Mouse (Mus musculus) left cerebral cortex, postnatal 25 days (tissue): Measurements from ENCODE around the gene Rps6ka4. TPM values are rescaled to one million over a fixed set of nuclear protein-coding genes. Genes with fewer than 3 reads are reported as not detected.

Experiments
- DNase-seq, 2 experiments: peaks; one replicate each; pipeline ENCODE4 v3.0.0; 2022; ENCODE audit warnings: low spot score in 2 of 2, mixed read lengths in 1 of 2
- intact Hi-C: fragments of 180-260 bp; cut with DNase I; formaldehyde crosslinking; loops from one replicate; pipeline ENCODE4 v1.15.1; 2025
- microRNA-seq, 2 experiments: library from miRNA; unstranded; fragments of <30 nt; microRNA quantifications; one replicate each; pipeline ENCODE4 v1.2.0; 2022
- total RNA-seq, 2 experiments: library from RNA; stranded (reverse); gene quantifications; 2 replicates each; pipeline ENCODE4 v1.2.3; 2021

Rps6ka4 gene
- total RNA-seq, 2 experiments from 2014 or later: 30.8 to 36.4 TPM

DNA sequence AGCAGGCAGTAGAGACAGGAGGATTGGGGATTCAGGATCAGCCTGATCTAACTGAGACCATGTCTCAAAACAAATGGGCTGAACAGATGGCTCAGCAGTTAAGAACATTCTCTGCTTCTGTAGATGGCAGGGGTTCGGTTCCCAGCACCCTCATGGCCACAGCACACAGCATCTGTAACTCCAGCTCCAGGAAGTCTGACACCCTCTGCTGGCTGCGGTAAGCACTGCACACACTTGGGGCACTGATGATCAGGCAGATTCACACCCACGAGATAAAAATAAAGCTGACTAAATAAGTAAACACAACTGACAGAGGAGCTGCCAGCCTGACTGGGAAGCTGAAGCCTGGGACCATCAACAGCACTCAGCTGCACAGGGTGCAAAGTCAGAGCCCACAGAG lies 25.5 kb downstream of the Rps6ka4 start:
- intact Hi-C loops: no loop called here
- DNase-seq: no peak

DNA sequence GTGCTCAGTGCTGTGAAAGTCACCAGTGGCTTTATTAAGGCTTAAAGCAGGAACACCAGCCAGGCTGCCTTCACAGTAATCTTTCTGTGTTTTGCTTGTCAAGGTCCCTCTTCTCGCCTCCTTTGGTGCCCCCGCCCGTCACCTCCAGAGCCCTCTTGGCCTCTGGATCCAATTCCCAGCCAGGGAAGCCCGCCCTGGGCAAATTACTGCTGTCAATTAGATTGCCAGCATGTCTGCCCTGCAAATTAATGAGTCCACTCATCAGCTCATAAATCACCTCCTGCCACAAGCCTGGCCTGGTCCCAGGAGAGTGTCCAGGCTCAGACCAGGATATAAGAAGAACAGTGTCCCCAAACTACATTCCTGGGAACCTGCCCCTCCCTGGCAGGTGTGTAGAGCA lies 26.1 kb downstream of the Rps6ka4 start:
- intact Hi-C loops: no loop called here
- DNase-seq: no peak

Small RNAs within 50 kb of the gene (microRNA-seq; reads per million reads assigned to microRNA genes)
- gene Mir5046: 0 reads per million in 2 experiments

Other genes starting within 250 kb of the Rps6ka4 start
- 1 to 10 TPM; 2.0 to 2.2 TPM for gene Ccdc88b, start 17.6 kb upstream of the Rps6ka4 start, total RNA-seq
- gene Trmt112, start 69.1 kb upstream of the Rps6ka4 start, total RNA-seq: 10 to 100 TPM; 35.0 to 43.2 TPM
- 100 to 1,000 TPM; 337 to 358 TPM for gene Prdx5, start 69.5 kb upstream of the Rps6ka4 start, total RNA-seq
- gene Esrra, start 81.2 kb upstream of the Rps6ka4 start, total RNA-seq: 10 to 100 TPM; 60.6 to 65.2 TPM
- gene Catsperz, start 84.7 kb upstream of the Rps6ka4 start, total RNA-seq: 10 to 100 TPM; 27.9 to 31.2 TPM
- gene Kcnk4, start 93.9 kb upstream of the Rps6ka4 start, total RNA-seq: 10 to 100 TPM; 33.2 to 40.7 TPM
- gene Bad, start 101.2 kb upstream of the Rps6ka4 start, total RNA-seq: 10 to 100 TPM; 37.7 to 38.3 TPM
- gene Gpr137, start 101.8 kb upstream of the Rps6ka4 start, total RNA-seq: 100 to 1,000 TPM in 1 of 2 experiments, 10 to 100 TPM in 1; 99.9 to 100 TPM
- 10 to 100 TPM; 49.8 to 57.2 TPM for gene Ppp1r14b, start 134.3 kb upstream of the Rps6ka4 start, total RNA-seq
- 10 to 100 TPM; 11.9 to 13.3 TPM for gene Plcb3, start 135.8 kb upstream of the Rps6ka4 start, total RNA-seq
- gene Fkbp2, start 139.9 kb upstream of the Rps6ka4 start, total RNA-seq: 100 to 1,000 TPM in 1 of 2 experiments, 10 to 100 TPM in 1; 98.0 to 104 TPM
- 10 to 100 TPM; 79.9 to 80.2 TPM for gene Vegfb, start 147.0 kb upstream of the Rps6ka4 start, total RNA-seq
- 10 to 100 TPM; 20.1 to 21.0 TPM for gene Dnajc4, start 151.9 kb upstream of the Rps6ka4 start, total RNA-seq
- 10 to 100 TPM; 12.5 to 14.3 TPM for gene Nudt22, start 155.5 kb upstream of the Rps6ka4 start, total RNA-seq
- 10 to 100 TPM; 18.0 to 22.9 TPM for gene Trpt1, start 155.5 kb upstream of the Rps6ka4 start, total RNA-seq
- gene Fermt3, start 178.8 kb upstream of the Rps6ka4 start, total RNA-seq: 1 to 10 TPM; 4.1 to 4.2 TPM
- 100 to 1,000 TPM; 191 to 206 TPM for gene Stip1, start 199.3 kb upstream of the Rps6ka4 start, total RNA-seq
- gene Macrod1, start 216.2 kb upstream of the Rps6ka4 start, total RNA-seq: 10 to 100 TPM; 12.2 to 13.2 TPM